Mouse (Mus musculus): ENCODE measurements around the gene Arhgap42. TPM values are rescaled to one million over a fixed set of nuclear protein-coding genes. Genes with fewer than 3 reads are reported as not detected.

The Arhgap42 gene
- polyA plus RNA-seq, 1 experiment from 2014 or later, result 12.3 TPM

- no peaks in the 10 kb centered on the region for H3K36me3 ChIP-seq (ENCODE audit: control insufficient read depth, insufficient read depth, low read length)
- no peak for DNase-seq (ENCODE audit: low spot score)
- H3K4me3 ChIP-seq (ENCODE audit: low read depth, low read length), result no peak overlapping the region
- H3K9me3 ChIP-seq (replicated peaks; ENCODE audit: control insufficient read depth, low read length), result no peaks in the 10 kb centered on the region
- no peak for ATAC-seq
- no peak overlapping the region for H3K9ac ChIP-seq (ENCODE audit: low read length)
- H3K27me3 ChIP-seq (replicated peaks; ENCODE audit: control insufficient read depth, insufficient read depth, low read length), result no peaks in the 10 kb centered on the region
- WGBS, result 26% methylated on average over 3 of the region's 3 CpGs
- no peaks in the 10 kb centered on the region; the same call in 1 of the 2 replicates for H3K4me1 ChIP-seq (ENCODE audit: control insufficient read depth, insufficient read depth, low read length)
- H3K4me2 ChIP-seq (ENCODE audit: low read length), result no peak overlapping the region
- H3K27ac ChIP-seq (ENCODE audit: low read depth, low read length), result no peak overlapping the region
These were observed 40.3 kb downstream of the Arhgap42 start for GRCm38 (mm10) chr9:9198645-9199044.

GRCm38 (mm10) chr9:9196046-9196445, 42.9 kb downstream of the Arhgap42 start:
- H3K4me3 ChIP-seq (ENCODE audit: low read depth, low read length), result no peak overlapping the region
- no peaks in the 10 kb centered on the region; the same call in 1 of the 2 replicates for H3K4me1 ChIP-seq (ENCODE audit: control insufficient read depth, insufficient read depth, low read length)
- no peaks in the 10 kb centered on the region for H3K36me3 ChIP-seq (ENCODE audit: control insufficient read depth, insufficient read depth, low read length)
- H3K27ac ChIP-seq (ENCODE audit: low read depth, low read length), result no peak overlapping the region
- no peak overlapping the region for H3K9ac ChIP-seq (ENCODE audit: low read length)
- no peak overlapping the region for H3K4me2 ChIP-seq (ENCODE audit: low read length)
- DNase-seq (ENCODE audit: low spot score) (no peak), ATAC-seq (no peak)
- H3K9me3 ChIP-seq (replicated peaks; ENCODE audit: control insufficient read depth, low read length), result no peaks in the 10 kb centered on the region
- no peaks in the 10 kb centered on the region for H3K27me3 ChIP-seq (replicated peaks; ENCODE audit: control insufficient read depth, insufficient read depth, low read length)

GRCm38 (mm10) chr9:9194496-9194895, 44.4 kb downstream of the Arhgap42 start:
- Histone ChIP-seq H3K4me1 (ENCODE audit: control insufficient read depth, insufficient read depth, low read length) (no peaks in the 10 kb centered on the region; the same call in 1 of the 2 replicates), H3K9ac (ENCODE audit: low read length) (no peak overlapping the region), H3K4me3 (ENCODE audit: low read depth, low read length) (no peak overlapping the region), H3K4me2 (ENCODE audit: low read length) (no peak overlapping the region), H3K27ac (ENCODE audit: low read depth, low read length) (no peak overlapping the region), H3K36me3 (ENCODE audit: control insufficient read depth, insufficient read depth, low read length) (no peaks in the 10 kb centered on the region), H3K27me3 (replicated peaks; ENCODE audit: control insufficient read depth, insufficient read depth, low read length) (no peaks in the 10 kb centered on the region), H3K9me3 (replicated peaks; ENCODE audit: control insufficient read depth, low read length) (no peaks in the 10 kb centered on the region)
- 19% methylated on average over 1 of the region's 1 CpGs for WGBS
- DNase-seq (ENCODE audit: low spot score) (no peak), ATAC-seq (no peak)

- ATAC-seq (no peak), DNase-seq (ENCODE audit: low spot score) (no peak)
- Histone ChIP-seq H3K4me2 (ENCODE audit: low read length) (no peak overlapping the region), H3K4me3 (ENCODE audit: low read depth, low read length) (no peak overlapping the region), H3K27me3 (replicated peaks; ENCODE audit: control insufficient read depth, insufficient read depth, low read length) (no peaks in the 10 kb centered on the region), H3K9me3 (replicated peaks; ENCODE audit: control insufficient read depth, low read length) (no peaks in the 10 kb centered on the region), H3K27ac (ENCODE audit: low read depth, low read length) (no peak overlapping the region), H3K4me1 (ENCODE audit: control insufficient read depth, insufficient read depth, low read length) (no peaks in the 10 kb centered on the region; the same call in 1 of the 2 replicates), H3K9ac (ENCODE audit: low read length) (no peak overlapping the region), H3K36me3 (ENCODE audit: control insufficient read depth, insufficient read depth, low read length) (no peaks in the 10 kb centered on the region)
- WGBS, result 94% methylated on average over 4 of the region's 4 CpGs
These were observed 46.2 kb downstream of the Arhgap42 start for GRCm38 (mm10) chr9:9192716-9193115.

- no peak overlapping the region for H3K4me2 ChIP-seq (ENCODE audit: low read length)
- no peak for DNase-seq (ENCODE audit: low spot score)
- H3K9me3 ChIP-seq (replicated peaks; ENCODE audit: control insufficient read depth, low read length), result no peaks in the 10 kb centered on the region
- H3K4me1 ChIP-seq (ENCODE audit: control insufficient read depth, insufficient read depth, low read length), result no peaks in the 10 kb centered on the region; the same call in 1 of the 2 replicates
- no peaks in the 10 kb centered on the region for H3K27me3 ChIP-seq (replicated peaks; ENCODE audit: control insufficient read depth, insufficient read depth, low read length)
- no peak overlapping the region for H3K4me3 ChIP-seq (ENCODE audit: low read depth, low read length)
- 98% methylated on average over 1 of the region's 1 CpGs for WGBS
- H3K9ac ChIP-seq (ENCODE audit: low read length), result no peak overlapping the region
- no peaks in the 10 kb centered on the region for H3K36me3 ChIP-seq (ENCODE audit: control insufficient read depth, insufficient read depth, low read length)
- no peak overlapping the region for H3K27ac ChIP-seq (ENCODE audit: low read depth, low read length)
- ATAC-seq, result no peak
These were observed 48.1 kb downstream of the Arhgap42 start for GRCm38 (mm10) chr9:9190835-9191234.

GRCm38 (mm10) chr9:9188167-9188566, 50.7 kb downstream of the Arhgap42 start:
- H3K4me1 ChIP-seq (ENCODE audit: control insufficient read depth, insufficient read depth, low read length), result no peaks in the 10 kb centered on the region
- WGBS, result 86% methylated on average over 3 of the region's 3 CpGs
- H3K9me3 ChIP-seq (replicated peaks; ENCODE audit: control insufficient read depth, low read length), result no peaks in the 10 kb centered on the region

GRCm38 (mm10) chr9:9177745-9178144, 61.2 kb downstream of the Arhgap42 start:
- Histone ChIP-seq H3K36me3 (ENCODE audit: control insufficient read depth, insufficient read depth, low read length) (no peaks in the 10 kb centered on the region), H3K4me1 (ENCODE audit: control insufficient read depth, insufficient read depth, low read length) (no peaks in the 10 kb centered on the region), H3K4me3 (ENCODE audit: low read depth, low read length) (no peak overlapping the region), H3K27me3 (replicated peaks; ENCODE audit: control insufficient read depth, insufficient read depth, low read length) (no peaks in the 10 kb centered on the region), H3K4me2 (ENCODE audit: low read length) (no peak overlapping the region), H3K27ac (ENCODE audit: low read depth, low read length) (no peak overlapping the region), H3K9me3 (replicated peaks; ENCODE audit: control insufficient read depth, low read length) (no peaks in the 10 kb centered on the region), H3K9ac (ENCODE audit: low read length) (no peak overlapping the region)
- ATAC-seq (no peak), DNase-seq (ENCODE audit: low spot score) (no peak)
- WGBS, result 91% methylated on average over 4 of the region's 4 CpGs

More at GRCm38 (mm10) chr9:9188167-9188566, 50.7 kb downstream of the Arhgap42 start:
- ATAC-seq (no peak), DNase-seq (ENCODE audit: low spot score) (no peak)
- H3K27me3 ChIP-seq (replicated peaks; ENCODE audit: control insufficient read depth, insufficient read depth, low read length), result no peaks in the 10 kb centered on the region
- H3K4me2 ChIP-seq (ENCODE audit: low read length), result no peak overlapping the region
- no peak overlapping the region for H3K27ac ChIP-seq (ENCODE audit: low read depth, low read length)
- no peaks in the 10 kb centered on the region for H3K36me3 ChIP-seq (ENCODE audit: control insufficient read depth, insufficient read depth, low read length)
- no peak overlapping the region for H3K4me3 ChIP-seq (ENCODE audit: low read depth, low read length)
- H3K9ac ChIP-seq (ENCODE audit: low read length), result no peak overlapping the region

GRCm38 (mm10) chr9:9174924-9175323, 64.0 kb downstream of the Arhgap42 start:
- DNase-seq (ENCODE audit: low spot score) (no peak), ATAC-seq (no peak)
- H3K27ac ChIP-seq (ENCODE audit: low read depth, low read length), result no peak overlapping the region
- WGBS, result 79% methylated on average over 2 of the region's 2 CpGs
- H3K4me3 ChIP-seq (ENCODE audit: low read depth, low read length), result no peak overlapping the region
- H3K36me3 ChIP-seq (ENCODE audit: control insufficient read depth, insufficient read depth, low read length), result no peaks in the 10 kb centered on the region
- H3K4me2 ChIP-seq (ENCODE audit: low read length), result no peak overlapping the region
- H3K9ac ChIP-seq (ENCODE audit: low read length), result no peak overlapping the region
- no peaks in the 10 kb centered on the region for H3K9me3 ChIP-seq (replicated peaks; ENCODE audit: control insufficient read depth, low read length)
- no peaks in the 10 kb centered on the region for H3K27me3 ChIP-seq (replicated peaks; ENCODE audit: control insufficient read depth, insufficient read depth, low read length)
- H3K4me1 ChIP-seq (ENCODE audit: control insufficient read depth, insufficient read depth, low read length), result no peaks in the 10 kb centered on the region

GRCm38 (mm10) chr9:9174206-9174605, 64.7 kb downstream of the Arhgap42 start:
- no peak for DNase-seq (ENCODE audit: low spot score)
- H3K4me1 ChIP-seq (ENCODE audit: control insufficient read depth, insufficient read depth, low read length), result no peaks in the 10 kb centered on the region
- no peaks in the 10 kb centered on the region for H3K9me3 ChIP-seq (replicated peaks; ENCODE audit: control insufficient read depth, low read length)
- no peak overlapping the region for H3K4me3 ChIP-seq (ENCODE audit: low read depth, low read length)
- H3K9ac ChIP-seq (ENCODE audit: low read length), result no peak overlapping the region
- no peaks in the 10 kb centered on the region for H3K27me3 ChIP-seq (replicated peaks; ENCODE audit: control insufficient read depth, insufficient read depth, low read length)
- H3K4me2 ChIP-seq (ENCODE audit: low read length), result no peak overlapping the region
- WGBS, result 88% methylated on average over 5 of the region's 5 CpGs
- no peak for ATAC-seq
- no peak overlapping the region for H3K27ac ChIP-seq (ENCODE audit: low read depth, low read length)
- H3K36me3 ChIP-seq (ENCODE audit: control insufficient read depth, insufficient read depth, low read length), result no peaks in the 10 kb centered on the region

Measured in forebrain, embryonic 14.5 days (tissue).